ENCODE assay signal across 12 mouse cellular contexts in the genomic region with DNA sequence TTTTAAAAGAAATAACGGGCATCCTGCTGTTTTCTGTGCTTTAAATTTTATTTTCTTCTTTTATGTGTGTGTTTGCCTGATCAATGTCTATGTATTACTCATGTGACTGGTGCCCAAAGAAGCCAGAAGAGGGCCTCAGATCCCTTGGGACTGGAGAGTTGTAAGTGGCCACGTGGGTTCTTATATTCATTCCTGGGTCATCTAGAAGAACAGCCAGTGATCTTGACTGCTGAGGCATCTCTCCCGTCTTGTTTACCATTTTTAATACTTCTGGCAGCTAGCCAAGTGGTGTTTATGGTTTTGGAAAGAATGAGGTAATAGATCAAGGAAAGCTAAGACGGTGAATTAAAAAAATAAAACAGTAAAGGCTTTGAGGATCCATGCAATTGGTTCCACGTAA.
DNase-seq lines count a peak whose midpoint lies in the region; ATAC-seq and TF ChIP-seq lines count a peak whose summit lies in the region.
"Had no signal": no experiment of that assay in that cellular context is flagged by ENCODE, and none has a peak within 500 bp of the region (broad histone marks: within the 10 kb centered on the region; RNA-seq: fewer than 3 reads in every experiment).

No protein-coding gene starts in this region.

- intact Hi-C loops in heart, postnatal 25 days (cut with DNase I) = no loop called here
- intact Hi-C loops in left cerebral cortex, postnatal 4 days (cut with DNase I) = no loop called here

- no peak for TF ChIP-seq POLR2A in brain, embryonic 14.5 days (IDR thresholded peaks at IDR 0.05; ENCODE audit: borderline replicate concordance, extremely low read depth, insufficient read depth, insufficient read length, poor library complexity, severe bottlenecking)

- peak; percentile 76 for DNase-seq in heart, adult 11 months
- no peak for DNase-seq in heart, postnatal 25 days (ENCODE audit: low spot score)
- DNase-seq in midbrain, embryonic 14.5 days = peak; percentile 39
- DNase-seq in brain, embryonic 14.5 days (ENCODE audit: low read depth) = peak; percentile 47
- peak; percentile 4 for DNase-seq in lung, postnatal 14 days
- no peak for DNase-seq in T-cell, adult 2 months (ENCODE audit: low spot score)
- DNase-seq in left cerebral cortex, postnatal 4 days = no peak
- DNase-seq: adrenal gland, postnatal 14 days; layer of hippocampus, adult 9-11 months; thymus, postnatal 14 days had no signal

- TF ChIP-seq CTCF in brain, embryonic 14.5 days (IDR thresholded peaks at IDR 0.05; ENCODE audit: borderline replicate concordance, extremely low read depth, insufficient read depth, insufficient read length) = peak; percentile 20; the same call in 1 of the 2 replicates

- no peaks in the 10 kb centered on the region for H3K4me1 ChIP-seq in midbrain, embryonic 14.5 days (ENCODE audit: control insufficient read depth, insufficient read depth, low read length)
- H3K4me1 ChIP-seq in midbrain, embryonic 15.5 days = no peaks in the 10 kb centered on the region
- H3K4me1 ChIP-seq: liver, embryonic 12.5 days had no signal

- H3K9me3 ChIP-seq in midbrain, embryonic 14.5 days (ENCODE audit: control insufficient read depth, low read length) = no peaks in the 10 kb centered on the region
- no peaks in the 10 kb centered on the region for H3K9me3 ChIP-seq in midbrain, embryonic 15.5 days
- H3K9me3 ChIP-seq: liver, embryonic 12.5 days had no signal

- H3K27ac ChIP-seq in midbrain, embryonic 14.5 days (replicated peaks; ENCODE audit: low read depth, low read length) = no peak overlapping the region
- no peak overlapping the region for H3K27ac ChIP-seq in midbrain, embryonic 15.5 days
- H3K27ac ChIP-seq: liver, embryonic 12.5 days had no signal

- H3K36me3 ChIP-seq in midbrain, embryonic 14.5 days (ENCODE audit: control insufficient read depth, insufficient read depth, low read length) = no peaks in the 10 kb centered on the region
- H3K36me3 ChIP-seq in midbrain, embryonic 15.5 days (replicated peaks) = no peaks in the 10 kb centered on the region
- H3K36me3 ChIP-seq: liver, embryonic 12.5 days had no signal

- no peak overlapping the region for H3K9ac ChIP-seq in midbrain, embryonic 14.5 days (replicated peaks; ENCODE audit: low read length)
- H3K9ac ChIP-seq in midbrain, embryonic 15.5 days = no peak overlapping the region
- H3K9ac ChIP-seq: liver, embryonic 12.5 days had no signal

- no peak overlapping the region for H3K4me2 ChIP-seq in midbrain, embryonic 14.5 days (ENCODE audit: low read length)
- H3K4me2 ChIP-seq in midbrain, embryonic 15.5 days = no peak overlapping the region
- H3K4me2 ChIP-seq: liver, embryonic 12.5 days had no signal

- H3K27me3 ChIP-seq in midbrain, embryonic 14.5 days (ENCODE audit: control insufficient read depth, insufficient read depth, low read length) = no peaks in the 10 kb centered on the region
- no peaks in the 10 kb centered on the region for H3K27me3 ChIP-seq in midbrain, embryonic 15.5 days (replicated peaks)
- H3K27me3 ChIP-seq: liver, embryonic 12.5 days had no signal

- ATAC-seq in midbrain, embryonic 14.5 days (ENCODE audit: low FRiP score, low TSS enrichment) = no peak
- no peak for ATAC-seq in midbrain, embryonic 15.5 days (replicated peaks)
- ATAC-seq: liver, embryonic 12.5 days had no signal

- H3K4me3 ChIP-seq in midbrain, embryonic 14.5 days (replicated peaks; ENCODE audit: low read depth, low read length) = no peak overlapping the region
- no peak overlapping the region for H3K4me3 ChIP-seq in midbrain, embryonic 15.5 days
- H3K4me3 ChIP-seq: liver, embryonic 12.5 days had no signal

- 59% methylated on average over 5 of the region's 5 CpGs for WGBS in midbrain, embryonic 14.5 days
- WGBS in midbrain, embryonic 15.5 days = 54% methylated on average over 5 of the region's 5 CpGs

Comparison
In these comparisons a context has a peak if more than half of its experiments do, and no peak if none do; other contexts are left out.
1. DNase-seq: peak in heart, adult 11 months (single experiment), midbrain, embryonic 14.5 days (single experiment), brain, embryonic 14.5 days (single experiment) and lung, postnatal 14 days (single experiment); none in heart, postnatal 25 days (single experiment), T-cell, adult 2 months (single experiment) and left cerebral cortex, postnatal 4 days (single experiment).